Mouse (Mus musculus) hindbrain, postnatal 0 days (tissue): ENCODE measurements at regions not wholly inside any gene's neighbourhood (a gene's known extent, or its start where the extent isn't known, plus 50 kb on each side); places are given as distances from the start of the nearest gene placed in this dataset.
"Not testable (repeated sequence)": the region's sequence is repeated elsewhere in the genome, so short reads cannot be mapped to it uniquely, and the experiment has no call there.

Experiments used
- ATAC-seq: fragments of 200-750 bp; cut with Nextera tagmentation; 2 replicates; pipeline ENCODE4 v1.8.0; 2017; ENCODE audit warnings: mild to moderate bottlenecking, moderate TSS enrichment, moderate library complexity
- DNase-seq: peaks from one replicate; pipeline ENCODE4 v3.0.0-alpha.2; 2015; ENCODE audit warnings: low spot score
- H3K27ac ChIP-seq: fragments of 300-500 bp; sonication (generic); 2 replicates; pipeline ENCODE4 v1.5.1; 2014; ENCODE audit warnings: mild to moderate bottlenecking
- H3K27me3 ChIP-seq: fragments of 300-500 bp; sonication (generic); 2 replicates; pipeline ENCODE4 v1.6.1; 2014; ENCODE audit warnings: low read length, mixed read lengths; ENCODE audit not compliant: insufficient read depth
- H3K36me3 ChIP-seq: fragments of 300-500 bp; sonication (generic); 2 replicates; pipeline ENCODE4 v1.6.1; 2014; ENCODE audit warnings: low read length, mixed read lengths; ENCODE audit not compliant: insufficient read depth
- H3K4me1 ChIP-seq: fragments of 300-500 bp; sonication (generic); 2 replicates; pipeline ENCODE4 v1.6.1; 2014; ENCODE audit warnings: antibody characterized with exemption, low read length, mixed read lengths; ENCODE audit not compliant: insufficient read depth
- H3K4me2 ChIP-seq: fragments of 300-500 bp; sonication (generic); 2 replicates; pipeline ENCODE4 v1.6.1; 2014; ENCODE audit warnings: low read depth, mild to moderate bottlenecking, low read length, moderate library complexity, mixed read lengths
- H3K4me3 ChIP-seq: fragments of 300-500 bp; sonication (generic); 2 replicates; pipeline ENCODE4 v1.5.1; 2014; ENCODE audit warnings: low read length
- H3K9ac ChIP-seq: fragments of 300-500 bp; sonication (generic); replicated peaks from 2 replicates; pipeline ENCODE4 v1.6.1; 2014; ENCODE audit warnings: mild to moderate bottlenecking, low read length, moderate library complexity, mixed read lengths
- H3K9me3 ChIP-seq: fragments of 300-500 bp; sonication (generic); 2 replicates; pipeline ENCODE4 v1.6.1; 2016; ENCODE audit warnings: low read length, mixed read lengths
- CTCF ChIP-seq: IDR thresholded peaks from 2 replicates; pipeline ENCODE4 v1.5.1; 2016; ENCODE audit warnings: antibody characterized with exemption, control low read depth, low read depth
- WGBS: fragments of 180-500 bp; shearing (Covaris S2); extraction: QIAGEN DNeasy Blood & Tissue Kit; methylation state at CpG from one replicate; pipeline ENCODE4 v1.1.7; 2014; 5-methylcytosine and 5-hydroxymethylcytosine counted together

- H3K4me2 ChIP-seq, H3K9ac ChIP-seq, H3K27me3 ChIP-seq, H3K36me3 ChIP-seq, ATAC-seq, H3K4me1 ChIP-seq, H3K4me3 ChIP-seq, H3K27ac ChIP-seq, H3K9me3 ChIP-seq: not testable (repeated sequence)
- DNase-seq = peak; percentile 31
- 63% methylated on average over 5 of the region's 5 CpGs for WGBS
Measured at GRCm38 (mm10) chr6:112564119-112564518, 74.4 kb upstream of the Oxtr start.

DNA sequence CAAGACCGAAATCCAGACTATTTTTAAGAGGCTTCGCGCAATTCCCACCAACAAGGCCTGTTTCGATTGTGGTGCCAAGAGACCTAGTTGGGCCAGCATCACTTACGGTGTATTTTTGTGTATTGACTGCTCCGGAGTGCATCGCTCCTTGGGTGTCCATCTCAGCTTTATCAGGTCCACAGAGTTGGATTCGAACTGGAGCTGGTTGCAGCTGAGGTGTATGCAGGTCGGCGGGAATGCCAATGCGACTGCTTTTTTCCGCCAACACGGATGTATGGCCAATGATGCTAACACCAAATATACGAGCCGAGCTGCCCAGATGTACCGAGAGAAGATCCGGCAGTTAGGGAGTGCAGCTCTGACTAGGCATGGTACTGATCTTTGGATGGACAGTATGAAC lies 73.9 kb upstream of the Oxtr start:
- ATAC-seq, H3K36me3 ChIP-seq, H3K4me3 ChIP-seq, H3K9me3 ChIP-seq, H3K4me1 ChIP-seq, DNase-seq, H3K27me3 ChIP-seq, H3K4me2 ChIP-seq, H3K9ac ChIP-seq, H3K27ac ChIP-seq: not testable (repeated sequence)
- 94% methylated on average over 17 of the region's 17 CpGs for WGBS

- Histone ChIP-seq H3K27ac (0 out of 2 replicates have a peak overlapping the region, but pooled peaks have one; percentile 1), H3K9me3 (no peaks in the 10 kb centered on the region), H3K36me3 (no peaks in the 10 kb centered on the region), H3K4me2 (no peak overlapping the region), H3K9ac (no peak overlapping the region), H3K4me1 (no peaks in the 10 kb centered on the region), H3K4me3 (no peak overlapping the region), H3K27me3 (no peaks in the 10 kb centered on the region)
- 71% methylated on average over 10 of the region's 10 CpGs for WGBS
- ATAC-seq (0 out of 2 replicates have a peak, but pooled peaks have one; percentile 7), DNase-seq (peak; percentile 15)
- TF ChIP-seq CTCF = no peak
Measured at GRCm38 (mm10) chr6:112562039-112562438, 72.3 kb upstream of the Oxtr start.

DNA sequence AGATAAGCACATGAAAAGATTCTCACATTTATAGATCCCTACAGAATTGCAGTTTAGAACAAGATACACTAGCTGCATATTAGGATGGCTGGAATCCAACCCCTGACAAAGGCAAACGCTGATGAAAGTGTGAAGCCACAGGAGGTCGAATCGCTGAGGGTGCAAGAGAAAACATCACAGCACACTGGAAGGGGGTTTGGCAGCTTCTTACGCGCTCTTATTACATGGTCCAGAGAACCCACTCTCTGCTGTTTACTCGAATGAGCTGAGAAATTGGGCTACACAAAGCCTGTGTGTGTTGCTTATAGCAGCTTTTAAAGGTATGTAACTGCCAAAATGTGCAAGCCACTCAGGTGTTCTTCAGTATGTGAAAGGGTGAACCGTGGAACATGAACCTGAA lies 71.8 kb upstream of the Oxtr start:
- H3K9me3 ChIP-seq = no peaks in the 10 kb centered on the region
- WGBS = 30% methylated on average over 7 of the region's 7 CpGs
- H3K4me2 ChIP-seq = no peak overlapping the region
- H3K4me3 ChIP-seq = no peak overlapping the region
- ATAC-seq (peak; percentile 43; the same call in 1 of the 2 replicates), DNase-seq (peak; percentile 59)
- H3K4me1 ChIP-seq = no peaks in the 10 kb centered on the region
- H3K27me3 ChIP-seq = no peaks in the 10 kb centered on the region
- no peak overlapping the region for H3K27ac ChIP-seq
- H3K36me3 ChIP-seq = no peaks in the 10 kb centered on the region
- H3K9ac ChIP-seq = no peak overlapping the region
- TF ChIP-seq CTCF = no peak

DNA sequence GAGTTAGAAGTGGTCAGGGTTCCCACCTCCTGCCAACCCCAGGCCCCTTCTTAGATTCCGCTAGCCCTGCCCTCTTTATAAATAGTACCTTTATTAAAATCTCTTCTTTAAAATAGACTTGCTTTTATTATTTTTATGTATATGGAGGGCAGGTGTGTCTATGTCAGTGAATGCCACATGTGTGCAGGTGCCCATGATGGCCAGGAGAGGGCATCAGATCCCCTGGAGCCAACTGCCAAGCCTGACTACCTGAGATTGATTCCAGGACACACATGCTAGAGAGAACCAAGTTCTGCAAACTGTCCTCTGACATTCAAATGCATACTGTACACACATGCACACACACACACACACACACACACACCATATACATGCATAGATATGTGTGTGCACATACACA lies 69.8 kb upstream of the Oxtr start:
- Histone ChIP-seq H3K27ac (no peak overlapping the region), H3K36me3 (no peaks in the 10 kb centered on the region), H3K4me1 (no peaks in the 10 kb centered on the region), H3K27me3 (no peaks in the 10 kb centered on the region), H3K9me3 (no peaks in the 10 kb centered on the region), H3K4me3 (no peak overlapping the region), H3K4me2 (no peak overlapping the region), H3K9ac (no peak overlapping the region)
- DNase-seq (no peak), ATAC-seq (no peak)
- TF ChIP-seq CTCF = no peak; the same call in 1 of the 2 replicates
- WGBS = 100% methylated on average over 1 of the region's 1 CpGs

GRCm38 (mm10) chr6:112557516-112557915 lies 67.8 kb upstream of the Oxtr start:
- WGBS = 86% methylated on average over 2 of the region's 2 CpGs
- no peak overlapping the region for H3K4me3 ChIP-seq
- H3K27me3 ChIP-seq = no peaks in the 10 kb centered on the region
- no peaks in the 10 kb centered on the region for H3K36me3 ChIP-seq
- H3K4me2 ChIP-seq = no peak overlapping the region
- H3K9ac ChIP-seq = no peak overlapping the region
- no peak overlapping the region for H3K27ac ChIP-seq
- ATAC-seq (no peak), DNase-seq (no peak)
- TF ChIP-seq CTCF = no peak
- no peaks in the 10 kb centered on the region for H3K4me1 ChIP-seq
- H3K9me3 ChIP-seq = no peaks in the 10 kb centered on the region

DNA sequence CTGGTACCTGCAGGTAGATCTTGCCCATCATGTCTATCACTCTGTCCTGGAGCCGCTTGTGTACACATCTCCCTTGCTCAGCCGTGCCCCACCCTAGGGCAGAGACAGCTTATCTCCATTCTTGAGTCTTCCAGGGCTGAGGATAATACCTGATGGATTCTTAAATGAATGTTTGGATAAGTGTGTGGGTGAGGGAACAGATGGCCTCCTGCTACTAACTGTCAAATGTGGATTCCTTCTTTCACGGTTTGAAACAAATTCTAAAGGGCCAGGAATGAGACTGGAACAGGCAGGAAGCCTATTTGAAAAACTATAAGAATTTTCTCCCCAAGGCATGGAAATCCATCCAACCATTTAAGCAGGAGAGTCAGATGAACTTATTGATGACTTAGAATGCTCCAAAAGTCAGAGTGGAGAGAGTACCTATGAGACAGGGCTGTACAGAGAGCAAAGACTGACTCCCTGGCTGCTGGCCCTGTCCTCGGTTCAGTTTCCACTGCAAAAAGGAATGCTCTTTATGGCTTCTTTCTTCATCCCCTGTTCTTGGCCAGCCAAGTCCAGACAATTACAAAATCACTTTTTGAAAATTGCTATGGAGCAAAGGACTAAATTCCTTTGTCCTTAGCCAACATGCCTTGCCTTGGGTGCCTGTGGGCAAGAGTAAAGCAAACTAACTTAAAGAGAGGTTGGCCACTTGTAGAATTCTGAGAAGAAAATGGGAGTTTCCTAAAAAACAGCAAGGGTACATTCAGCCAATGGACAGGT lies 66.8 kb upstream of the Oxtr start:
- no peak for ATAC-seq

More for the DNA sequence above, 66.8 kb upstream of the Oxtr start:
- WGBS = 77% methylated on average over 4 of the region's 4 CpGs
- Histone ChIP-seq H3K9me3 (no peaks in the 10 kb centered on the region), H3K27ac (no peak overlapping the region), H3K4me3 (no peak overlapping the region), H3K27me3 (no peaks in the 10 kb centered on the region), H3K36me3 (no peaks in the 10 kb centered on the region), H3K4me2 (no peak overlapping the region), H3K9ac (no peak overlapping the region), H3K4me1 (no peaks in the 10 kb centered on the region)
- DNase-seq = no peak
- no peak for TF ChIP-seq CTCF
